Mouse (Mus musculus): ENCODE data around the gene Plcd4.

DNA sequence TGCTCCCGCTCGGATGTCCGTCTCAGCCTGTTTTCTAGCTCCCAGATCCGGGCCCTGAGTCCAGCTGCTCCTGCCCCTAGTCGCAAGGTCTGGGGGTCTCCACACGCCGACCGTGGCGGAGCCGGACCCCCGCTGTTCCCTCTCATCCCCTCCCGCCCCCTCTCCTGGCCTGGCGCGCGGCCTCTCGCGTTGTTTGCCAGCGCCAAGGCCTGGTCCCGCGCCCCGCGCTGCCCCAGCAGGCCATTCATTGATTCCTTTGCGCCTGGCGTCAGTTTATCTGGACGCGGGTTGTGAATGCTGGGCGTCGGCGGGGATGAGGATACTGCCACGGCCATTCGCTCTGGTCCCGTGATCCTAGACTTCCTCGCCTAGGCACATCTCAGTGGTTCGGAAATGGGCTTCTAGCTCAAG, 36.2 kb upstream of the Plcd4 start:
- TF ChIP-seq POLR2A (IDR thresholded peaks at IDR 0.05; ENCODE audit: low read depth, low read length) (no peak), CTCF (IDR thresholded peaks at IDR 0.05; ENCODE audit: extremely low read depth, insufficient read depth, insufficient read length, insufficient replicate concordance) (no peak)

Data from spleen, adult 2 months (tissue).